Mouse (Mus musculus) CH12.LX (cell line): Measurements from ENCODE around the gene Slc7a7. TPM values are rescaled to one million over a fixed set of nuclear protein-coding genes. Genes with fewer than 3 reads are reported as not detected.

Source experiments
- DNase-seq: peaks from one replicate; pipeline ENCODE4 v3.0.0-alpha.2; 2013; ENCODE audit errors: extremely low read depth
- H3K27ac ChIP-seq: 2 replicates; pipeline ENCODE4 v1.5.1; 2012; ENCODE audit warnings: low read depth, mild to moderate bottlenecking, control low read depth, moderate library complexity; ENCODE audit not compliant: insufficient read depth
- H3K27me3 ChIP-seq: replicated peaks from 2 replicates; pipeline ENCODE3; 2012; ENCODE audit warnings: inconsistent platforms
- H3K36me3 ChIP-seq, 2 experiments: replicated peaks in 1 of 2; 2 replicates each; pipeline versions ENCODE3 to v1.6.1; 2012; ENCODE audit warnings: inconsistent platforms in 1 of 2, low read length in 1 of 2, mild to moderate bottlenecking in 1 of 2, mixed read lengths in 1 of 2, moderate library complexity in 1 of 2; ENCODE audit not compliant: control insufficient read depth in 1 of 2, insufficient read depth in 1 of 2
- H3K4me1 ChIP-seq, 2 experiments: 2 replicates each; pipeline ENCODE4 v1.6.1; 2012; ENCODE audit warnings: inconsistent platforms in 1 of 2, moderate library complexity in 1 of 2; ENCODE audit not compliant: insufficient read depth in 2 of 2, control insufficient read depth in 1 of 2
- H3K4me2 ChIP-seq: 2 replicates; pipeline ENCODE4 v1.6.1; 2012; ENCODE audit warnings: low read depth, mild to moderate bottlenecking, control low read depth; ENCODE audit not compliant: poor library complexity, insufficient read depth, severe bottlenecking
- H3K4me3 ChIP-seq, 3 experiments: fragments of 150-350 bp in 1 of 3; sonication (generic) in 1 of 3; replicated peaks in 1 of 3; 2 replicates each; pipeline versions ENCODE3 to v1.5.1; 2011 to 2012; ENCODE audit warnings: low read depth in 2 of 3, low read length in 2 of 3, mild to moderate bottlenecking in 2 of 3, moderate library complexity in 2 of 3, control low read depth in 1 of 3, improper control_type of control experiment in 1 of 3, inconsistent platforms in 1 of 3, mixed read lengths in 1 of 3; ENCODE audit not compliant: poor library complexity in 1 of 3
- H3K79me2 ChIP-seq: replicated peaks from 2 replicates; pipeline ENCODE4 v1.6.1; 2012; ENCODE audit warnings: mild to moderate bottlenecking, moderate library complexity; ENCODE audit not compliant: control insufficient read depth, poor library complexity, insufficient read depth, severe bottlenecking; ENCODE audit errors: extremely low read depth
- H3K9ac ChIP-seq: 2 replicates; pipeline ENCODE4 v1.6.1; 2012; ENCODE audit warnings: low read depth, mild to moderate bottlenecking, control low read depth, moderate library complexity; ENCODE audit not compliant: insufficient read depth
- H3K9me3 ChIP-seq: replicated peaks from 2 replicates; pipeline ENCODE3; 2012; ENCODE audit warnings: low read length, inconsistent platforms, mixed read lengths
- CHD1 ChIP-seq: IDR thresholded peaks from 2 replicates; pipeline ENCODE4 v1.6.1; 2012; ENCODE audit warnings: low read depth, low read length, improper control_type of control experiment, inconsistent platforms
- E2F4 ChIP-seq: IDR thresholded peaks from 2 replicates; pipeline ENCODE4 v1.6.1; 2011; ENCODE audit warnings: low read depth, low read length, improper control_type of control experiment; ENCODE audit not compliant: insufficient replicate concordance
- ELF1 ChIP-seq: IDR thresholded peaks from 2 replicates; pipeline ENCODE4 v1.6.1; 2014; ENCODE audit warnings: low read depth, mild to moderate bottlenecking, inconsistent platforms, low read length, improper control_type of control experiment
- HCFC1 ChIP-seq: IDR thresholded peaks from 2 replicates; pipeline ENCODE4 v1.6.1; 2012; ENCODE audit warnings: low read depth, mild to moderate bottlenecking, inconsistent platforms, low read length, improper control_type of control experiment
- JUN ChIP-seq: IDR thresholded peaks from 2 replicates; pipeline ENCODE4 v1.6.1; 2011; ENCODE audit warnings: low read depth, mild to moderate bottlenecking, low read length, improper control_type of control experiment, moderate library complexity; ENCODE audit not compliant: insufficient read depth
- JUND ChIP-seq: conservative IDR thresholded peaks from 2 replicates; pipeline ENCODE4 v1.6.1; 2011; ENCODE audit warnings: low read depth, low read length, improper control_type of control experiment
- KAT2A ChIP-seq: IDR thresholded peaks from 2 replicates; pipeline ENCODE4 v1.6.1; 2012; ENCODE audit warnings: low read length, improper control_type of control experiment, inconsistent platforms; ENCODE audit not compliant: insufficient replicate concordance
- MAFK ChIP-seq: IDR thresholded peaks from 2 replicates; pipeline ENCODE4 v1.6.1; 2011; ENCODE audit warnings: low read length, improper control_type of control experiment; ENCODE audit not compliant: insufficient replicate concordance
- MAZ ChIP-seq: IDR thresholded peaks from 2 replicates; pipeline ENCODE4 v1.6.1; 2012; ENCODE audit warnings: low read depth, mild to moderate bottlenecking, inconsistent platforms, low read length, improper control_type of control experiment, moderate library complexity
- MYC ChIP-seq: IDR thresholded peaks from 2 replicates; pipeline ENCODE4 v1.6.1; 2011; ENCODE audit warnings: low read depth, mild to moderate bottlenecking, improper control_type of control experiment, low read length
- NRF1 ChIP-seq: IDR thresholded peaks from 2 replicates; pipeline ENCODE4 v1.6.1; 2014; ENCODE audit warnings: low read depth, mild to moderate bottlenecking, inconsistent platforms, low read length, improper control_type of control experiment, moderate library complexity
- PAX5 ChIP-seq: IDR thresholded peaks from 2 replicates; pipeline ENCODE4 v1.6.1; 2012; ENCODE audit warnings: low read length, inconsistent platforms, mixed read lengths
- POLR2AphosphoS2 ChIP-seq: IDR thresholded peaks from 2 replicates; pipeline ENCODE4 v1.6.1; 2011; ENCODE audit warnings: low read depth, low read length, improper control_type of control experiment
- RCOR1 ChIP-seq: conservative IDR thresholded peaks from 2 replicates; pipeline ENCODE4 v1.6.1; 2012; ENCODE audit warnings: low read depth, mild to moderate bottlenecking, inconsistent platforms, low read length, improper control_type of control experiment
- TBP ChIP-seq: conservative IDR thresholded peaks from 2 replicates; pipeline ENCODE4 v1.6.1; 2011; ENCODE audit warnings: low read depth, low read length, improper control_type of control experiment
- UBTF ChIP-seq: IDR thresholded peaks from 2 replicates; pipeline ENCODE4 v1.6.1; 2012; ENCODE audit warnings: low read depth, mild to moderate bottlenecking, inconsistent platforms, low read length, improper control_type of control experiment, moderate library complexity
- USF1 ChIP-seq: IDR thresholded peaks from 2 replicates; pipeline ENCODE4 v1.6.1; 2014; ENCODE audit warnings: low read depth, mild to moderate bottlenecking, inconsistent platforms, low read length, improper control_type of control experiment
- ZC3H11A ChIP-seq: IDR thresholded peaks from 2 replicates; pipeline ENCODE4 v1.6.1; 2012; ENCODE audit warnings: low read depth, mild to moderate bottlenecking, inconsistent platforms, low read length, improper control_type of control experiment
- ZKSCAN1 ChIP-seq: IDR thresholded peaks from 2 replicates; pipeline ENCODE4 v1.6.1; 2012; ENCODE audit warnings: low read depth, inconsistent platforms, low read length, improper control_type of control experiment, borderline replicate concordance
- ZMIZ1 ChIP-seq: IDR thresholded peaks from 2 replicates; pipeline ENCODE4 v1.6.1; 2012; ENCODE audit warnings: low read depth, mild to moderate bottlenecking, inconsistent platforms, low read length, improper control_type of control experiment
- dilution Hi-C: fragments of 300-500 bp; cut with MboI; formaldehyde crosslinking; loops from 2 replicates; pipeline ENCODE4 v1.14.3; 2020; ENCODE audit warnings: low sequenced_read_pairs; ENCODE audit not compliant: extremely low pct_unique_long_range_greater_than_20kb, extremely low pct_ligation_motif_present
- in situ Hi-C: fragments of 300-500 bp; cut with MboI; formaldehyde crosslinking; loops from 3 replicates; pipeline ENCODE4 v1.14.3; 2019; ENCODE audit warnings: low sequenced_read_pairs, low pct_ligation_motif_present, low pct_unique_long_range_greater_than_20kb, mixed read lengths
- polyA plus RNA-seq: library from polyadenylated mRNA; unstranded; fragments of >175 nt; gene quantifications from 2 replicates; pipeline ENCODE4 v1.2.1, GENCODE M21; 2012; ENCODE audit warnings: low read depth; ENCODE audit not compliant: insufficient read length
- total RNA-seq, 2 experiments: library from RNA; depleted of rRNA; stranded (reverse); fragments of 300-350 nt in 1 of 2; fragments of >200 nt in 1 of 2; gene quantifications; 2 replicates each; pipeline ENCODE4 v1.2.3; 2012 to 2014

The Slc7a7 gene
- total and polyA plus RNA-seq, 3 experiments: 27.8 to 50.4 (median 45.4) TPM

- no peaks in the 10 kb centered on the region for H3K9me3 ChIP-seq
- DNase-seq: no peak
- TF ChIP-seq NRF1 (no peak), CHD1 (no peak), MAZ (no peak), JUN (no peak), TBP (no peak), MYC (no peak), POLR2AphosphoS2 (no peak), UBTF (no peak), ELF1 (no peak), RCOR1 (no peak), ZKSCAN1 (no peak), ZMIZ1 (no peak)
- TF ChIP-seq, all 38 proteins: peak for 0
- dilution Hi-C loops (no loop called here), in situ Hi-C loops (no loop called here)
- Histone ChIP-seq H3K27ac (no peak overlapping the region), H3K4me2 (no peak overlapping the region), H3K79me2 (no peaks in the 10 kb centered on the region), H3K36me3 (no peaks in the 10 kb centered on the region), H3K4me3 (no peak overlapping the region), H3K9ac (no peak overlapping the region), H3K27me3 (no peaks in the 10 kb centered on the region), H3K4me1 (no peaks in the 10 kb centered on the region; a peak in 1 of 4 replicates)
Observed at GRCm38 (mm10) chr14:54333452-54334189, 84.0 kb downstream of the Slc7a7 start.

- Histone ChIP-seq H3K9ac (no peak overlapping the region), H3K4me2 (no peak overlapping the region), H3K27ac (no peak overlapping the region), H3K4me1 (no peaks in the 10 kb centered on the region; a peak in 1 of 4 replicates), H3K9me3 (no peaks in the 10 kb centered on the region), H3K27me3 (no peaks in the 10 kb centered on the region), H3K4me3 (no peak overlapping the region), H3K36me3 (no peaks in the 10 kb centered on the region), H3K79me2 (no peaks in the 10 kb centered on the region)
- DNase-seq: no peak
- in situ Hi-C loops: no loop called here
- dilution Hi-C loops: no loop called here
- TF ChIP-seq PAX5 (no peak), JUND (no peak), MAZ (no peak), JUN (no peak), KAT2A (no peak), E2F4 (no peak), HCFC1 (no peak), MAFK (no peak), UBTF (no peak), ZC3H11A (no peak), USF1 (no peak)
Observed at GRCm38 (mm10) chr14:54332176-54333074, 85.2 kb downstream of the Slc7a7 start.
